Mouse (Mus musculus) heart, adult 11 months (tissue): Measurements from ENCODE around the gene Pax9.

Experiments
- DNase-seq: peaks from one replicate; pipeline ENCODE4 v3.0.0; 2022

Pax9 gene

GRCm38 (mm10) chr12:56691427-56692079 is at the start of gene Pax9:
TSS of gene Pax9 (plus strand) at chr12:56691767.
- DNase-seq = no peak

- peak; percentile 59 for DNase-seq
Observed at GRCm38 (mm10) chr12:56669451-56670122, 22.0 kb upstream of the Pax9 start.

- DNase-seq = peak; percentile 51
Observed at GRCm38 (mm10) chr12:56670795-56671194, 20.8 kb upstream of the Pax9 start.

- peak; percentile 34 for DNase-seq
Observed at GRCm38 (mm10) chr12:56674726-56675125, 16.8 kb upstream of the Pax9 start.

GRCm38 (mm10) chr12:56677620-56678019 is 13.9 kb upstream of the Pax9 start:
- no peak for DNase-seq

DNA sequence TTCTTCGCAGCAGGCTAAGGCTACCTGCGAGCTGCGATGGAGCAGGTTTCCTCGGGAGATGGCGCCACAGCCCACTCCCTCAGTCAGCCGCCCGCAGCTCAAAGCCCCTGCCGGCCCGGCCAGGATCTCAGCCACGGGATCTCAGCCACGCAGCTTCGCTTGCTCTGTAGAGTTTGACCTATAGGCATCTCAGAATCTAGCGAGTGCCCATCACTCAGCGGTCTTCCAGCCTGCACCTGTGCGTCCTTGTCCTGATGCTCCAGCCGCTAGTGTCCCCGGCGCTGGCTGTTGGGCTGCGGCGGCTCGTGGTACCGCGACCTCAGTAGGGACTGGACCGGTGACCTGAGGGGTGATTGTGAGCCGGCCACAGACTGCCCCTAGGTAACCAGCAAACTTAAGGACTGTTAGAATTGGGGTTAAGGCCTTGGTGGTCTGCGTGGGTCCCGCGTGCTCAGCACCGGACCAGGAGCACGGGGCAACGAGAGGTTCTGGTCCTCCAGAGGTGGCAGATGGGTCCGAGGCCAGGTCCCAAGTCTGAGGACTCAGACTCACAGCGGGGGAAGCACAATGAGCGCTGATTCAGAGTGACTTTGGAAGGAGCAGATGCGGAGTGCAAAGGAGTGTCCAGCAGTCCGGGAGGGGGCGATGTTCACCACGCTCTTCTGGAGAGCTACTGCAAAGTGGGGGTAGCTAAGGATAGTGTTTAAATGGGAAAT is 10.3 kb upstream of the Pax9 start:
- no peak for DNase-seq

- DNase-seq = no peak
Observed at GRCm38 (mm10) chr12:56687640-56688481, 3.7 kb upstream of the Pax9 start.

DNA sequence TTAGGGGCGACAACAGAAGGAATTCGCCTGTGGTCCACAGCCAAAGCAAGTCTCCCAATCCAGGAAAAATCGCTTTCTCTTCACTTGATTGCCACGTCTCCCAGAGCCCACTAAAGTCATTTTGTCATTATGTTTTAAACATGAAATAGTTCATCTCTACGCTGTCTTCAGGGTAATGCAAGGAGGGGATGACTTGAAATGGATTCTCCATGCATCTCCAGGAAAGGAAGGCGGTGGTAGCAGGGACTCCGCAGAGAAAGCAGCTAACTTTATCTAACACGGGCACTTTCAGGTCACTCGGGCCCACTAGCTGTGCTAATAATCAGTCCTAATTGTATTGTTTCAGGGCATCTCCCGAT is 3.1 kb upstream of the Pax9 start:
- DNase-seq = no peak

DNA sequence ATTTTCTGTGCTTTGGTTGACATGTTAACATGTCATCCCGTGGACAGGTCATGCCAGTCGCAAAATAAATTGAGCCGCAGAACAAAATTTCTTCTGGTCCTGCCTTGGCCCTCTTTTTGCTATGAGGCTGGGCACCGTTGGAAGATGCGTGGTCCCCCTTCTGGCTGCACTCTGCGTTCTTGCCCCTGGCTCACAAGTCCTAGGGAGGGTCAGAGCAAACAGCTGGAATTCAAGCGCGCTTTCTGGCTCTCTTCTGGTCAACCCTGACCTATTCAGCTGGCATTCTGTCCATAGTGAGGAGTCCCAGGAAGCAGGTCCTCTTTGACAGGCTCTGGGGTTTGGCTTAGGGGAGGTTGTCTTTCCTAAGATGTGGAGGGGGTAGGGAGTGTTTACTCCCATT is 2.6 kb upstream of the Pax9 start:
- no peak for DNase-seq

- no peak for DNase-seq
Observed at GRCm38 (mm10) chr12:56689331-56689730, 2.2 kb upstream of the Pax9 start.

DNA sequence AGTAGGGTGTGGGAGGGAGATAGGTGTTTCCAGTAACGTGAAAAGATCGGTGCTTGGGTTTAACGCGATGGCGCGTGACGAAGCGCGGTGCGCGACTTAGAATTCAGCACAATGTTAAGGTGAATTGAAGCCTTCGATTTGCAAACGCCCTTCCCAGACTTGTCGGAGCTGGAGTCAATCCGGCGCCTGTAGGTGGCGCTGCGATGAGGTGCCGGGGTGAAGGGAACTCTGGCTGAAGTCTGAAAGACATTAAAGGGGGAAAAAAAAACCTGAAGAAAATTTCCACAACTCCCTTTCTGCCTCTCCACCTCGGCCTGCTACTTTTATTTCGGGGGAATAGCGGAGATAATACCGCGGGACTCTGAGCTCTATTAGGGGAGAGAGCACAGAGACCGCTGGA is 1.8 kb upstream of the Pax9 start:
- no peak for DNase-seq

- DNase-seq = no peak
Observed at GRCm38 (mm10) chr12:56690366-56690765, 1.2 kb upstream of the Pax9 start.

- DNase-seq = no peak
Observed at GRCm38 (mm10) chr12:56691001-56691400, 566 bp upstream of the Pax9 start.

GRCm38 (mm10) chr12:56692536-56692935 is 969 bp downstream of the Pax9 start:
- no peak for DNase-seq

- no peak for DNase-seq
Observed at GRCm38 (mm10) chr12:56693411-56694098, 2.0 kb downstream of the Pax9 start.

DNA sequence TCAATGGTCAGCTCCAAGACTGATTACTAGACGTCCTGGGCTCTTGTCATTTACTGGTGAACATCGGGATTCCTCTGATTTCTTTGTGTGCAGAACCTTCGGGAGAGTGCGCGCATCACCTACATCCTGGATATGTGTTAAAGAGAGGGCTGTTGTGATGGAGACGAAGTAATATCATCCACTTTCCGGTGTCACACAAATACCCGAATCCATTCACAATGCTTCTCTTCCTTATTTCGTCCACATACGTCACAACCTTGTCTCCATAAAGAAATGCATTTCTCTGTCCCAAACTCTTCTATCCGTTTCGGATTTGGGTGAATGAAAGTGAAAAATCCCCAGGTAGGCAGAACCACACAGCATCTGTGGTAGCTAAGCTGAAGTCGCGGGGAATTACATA is 2.8 kb downstream of the Pax9 start:
- no peak for DNase-seq

GRCm38 (mm10) chr12:56694936-56695335 is 3.4 kb downstream of the Pax9 start:
- DNase-seq = peak; percentile 81

DNA sequence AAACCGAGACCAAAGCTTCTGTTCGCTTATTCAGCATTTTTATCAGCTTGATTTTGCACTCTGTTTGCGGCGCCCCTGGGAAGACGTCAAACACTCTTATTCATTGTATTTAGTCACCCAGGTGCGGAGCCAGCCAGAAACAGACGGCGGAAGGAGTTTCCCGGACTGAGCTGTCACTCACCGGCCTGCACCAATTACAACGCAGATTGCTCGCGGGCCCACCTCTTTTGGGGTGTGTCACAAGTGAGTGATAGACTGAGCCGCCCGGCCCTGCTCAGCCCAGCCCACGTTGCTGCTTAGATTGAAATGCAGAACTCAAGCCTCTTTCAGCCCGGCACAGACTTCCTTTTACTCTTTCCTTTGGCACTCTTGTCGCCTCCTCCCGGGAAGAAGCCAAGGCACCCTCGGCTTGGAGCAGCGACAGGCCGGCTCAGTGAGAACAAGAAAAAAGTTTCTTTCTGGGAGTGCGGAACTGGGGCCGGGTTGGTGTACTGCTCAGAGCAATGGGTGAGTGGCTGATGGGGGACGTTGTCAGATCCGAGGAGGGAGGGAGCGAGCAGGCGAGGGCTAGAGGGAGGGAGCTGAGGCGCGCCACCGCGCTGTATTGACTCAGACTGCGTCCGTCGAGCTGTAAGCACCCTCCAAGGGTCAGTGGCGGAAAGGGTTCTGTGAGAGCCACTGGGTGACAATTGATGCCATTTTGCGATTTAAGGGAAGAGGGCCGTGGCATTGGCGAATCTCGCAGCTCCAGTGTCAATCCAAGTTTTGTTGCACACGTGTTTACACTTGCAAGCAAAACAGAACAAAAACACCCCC is 4.0 kb downstream of the Pax9 start:
- peak; percentile 97 for DNase-seq

GRCm38 (mm10) chr12:56696174-56697010 is 4.8 kb downstream of the Pax9 start:
- peak; percentile 89 for DNase-seq

DNA sequence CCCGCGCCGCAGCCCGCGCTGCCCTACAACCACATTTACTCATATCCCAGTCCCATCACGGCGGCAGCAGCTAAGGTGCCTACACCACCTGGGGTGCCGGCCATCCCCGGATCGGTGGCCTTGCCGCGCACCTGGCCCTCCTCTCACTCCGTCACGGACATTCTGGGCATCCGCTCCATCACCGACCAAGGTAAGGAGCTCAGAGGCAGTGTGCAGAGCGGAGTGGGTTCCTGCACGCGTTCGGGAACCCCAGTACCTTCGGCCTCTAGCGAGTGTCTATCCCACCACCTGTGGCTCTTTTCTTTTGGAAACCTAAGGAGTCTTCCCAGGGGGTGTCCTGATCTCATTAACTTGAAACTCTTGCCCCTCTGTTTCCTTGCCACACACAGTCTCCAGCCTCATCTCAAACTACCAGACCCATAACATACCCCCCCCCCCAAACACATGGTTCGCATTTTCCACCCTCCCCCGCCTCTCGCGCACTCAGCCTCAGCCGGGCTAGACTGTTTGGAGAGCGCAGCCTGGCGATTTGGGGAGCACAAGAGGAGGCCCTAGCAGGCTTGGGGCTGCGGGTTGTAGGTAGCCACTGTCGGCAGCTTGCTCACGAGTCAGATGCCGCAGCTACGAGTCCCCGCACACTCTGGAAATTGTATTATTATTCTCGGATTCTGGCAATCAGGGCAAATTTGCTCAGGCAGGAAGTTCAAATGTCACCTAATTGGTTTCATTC is 5.6 kb downstream of the Pax9 start:
- DNase-seq = peak; percentile 72
